Mouse (Mus musculus): ENCODE measurements around the gene Fam117a.

The Fam117a gene

DNA sequence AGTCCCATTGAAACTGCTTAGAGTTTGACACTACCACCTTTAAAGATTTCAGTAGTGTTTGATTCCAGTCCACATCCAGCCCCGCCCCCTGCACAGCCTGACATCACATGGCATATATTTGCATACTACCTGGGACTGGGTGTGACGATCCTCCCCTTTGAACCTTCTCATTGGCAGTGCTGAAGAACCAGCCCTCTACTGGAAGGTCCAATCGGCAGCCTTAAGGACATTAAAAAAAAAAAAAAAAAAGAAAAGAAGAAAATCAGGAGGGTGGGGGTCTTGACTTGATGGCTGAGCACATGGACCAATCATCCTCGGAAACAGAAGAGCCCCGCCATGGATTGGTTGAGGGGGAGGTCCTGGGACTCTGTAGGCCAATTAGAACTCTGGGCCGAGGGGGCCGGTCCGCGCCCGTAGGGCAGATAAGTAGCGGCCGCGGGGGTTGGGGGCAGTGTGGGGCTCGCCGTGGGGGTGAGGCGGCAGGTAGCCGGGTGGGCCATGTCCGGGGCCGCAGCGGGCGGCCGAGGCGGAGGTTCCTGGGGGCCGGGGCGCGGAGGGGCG lies at the start of gene Fam117a:
Gene Fam117a, plus strand, starts transcription at position 451 of the 561 bp plus-strand sequence.
- peak; percentile 90 for DNase-seq (ENCODE audit: low spot score in 2 of 2)

DNA sequence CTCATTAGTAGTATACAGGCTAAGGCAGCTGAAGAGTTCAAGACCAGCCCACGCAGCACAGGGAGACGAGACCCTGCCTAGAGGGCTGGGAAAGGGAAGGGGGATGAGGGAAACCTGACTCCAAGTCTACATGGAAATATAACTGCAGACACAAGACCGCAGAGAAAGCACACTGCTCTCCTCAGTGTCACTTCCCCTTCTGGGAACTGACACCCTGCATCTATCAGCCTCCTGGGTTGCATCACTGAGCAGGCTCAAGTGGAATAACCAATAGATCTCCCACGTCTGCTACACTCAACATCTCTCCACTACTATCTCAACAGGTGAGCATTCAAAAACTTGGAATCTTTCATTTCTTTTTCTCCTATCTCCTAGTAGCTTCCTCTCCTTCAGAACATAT lies 44.8 kb upstream of the Fam117a start:
- DNase-seq (ENCODE audit: low spot score in 2 of 2), result no peak

DNA sequence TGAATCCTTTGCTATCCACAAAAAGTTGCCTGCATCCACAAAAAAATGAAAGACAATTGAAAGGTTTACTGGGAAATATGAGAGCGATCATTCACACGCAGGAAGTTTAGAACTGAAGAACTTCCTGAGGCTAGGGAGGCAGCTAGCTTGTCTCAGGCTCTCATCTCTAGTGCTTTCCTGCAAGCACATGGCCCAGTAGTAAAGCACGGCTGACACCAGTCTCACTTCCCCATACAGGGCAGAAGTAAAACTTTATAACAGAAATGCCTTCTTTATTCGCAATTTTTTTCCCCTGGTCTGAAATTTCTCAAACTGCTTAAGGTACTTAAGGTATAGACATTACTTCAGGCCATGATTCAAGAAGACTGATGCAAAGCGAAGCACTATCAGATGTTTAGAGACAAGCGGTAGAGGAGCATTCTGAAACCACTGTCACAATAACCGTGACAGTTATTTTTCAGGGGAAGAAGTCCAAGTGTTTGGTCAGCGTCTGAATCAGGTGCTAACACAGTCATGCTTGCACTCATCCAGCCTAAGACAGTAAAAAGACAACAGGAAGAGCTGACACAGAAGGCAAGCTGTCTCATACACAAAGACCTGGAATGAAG lies 43.7 kb upstream of the Fam117a start:
- no peak for DNase-seq (ENCODE audit: low spot score in 2 of 2)

DNA sequence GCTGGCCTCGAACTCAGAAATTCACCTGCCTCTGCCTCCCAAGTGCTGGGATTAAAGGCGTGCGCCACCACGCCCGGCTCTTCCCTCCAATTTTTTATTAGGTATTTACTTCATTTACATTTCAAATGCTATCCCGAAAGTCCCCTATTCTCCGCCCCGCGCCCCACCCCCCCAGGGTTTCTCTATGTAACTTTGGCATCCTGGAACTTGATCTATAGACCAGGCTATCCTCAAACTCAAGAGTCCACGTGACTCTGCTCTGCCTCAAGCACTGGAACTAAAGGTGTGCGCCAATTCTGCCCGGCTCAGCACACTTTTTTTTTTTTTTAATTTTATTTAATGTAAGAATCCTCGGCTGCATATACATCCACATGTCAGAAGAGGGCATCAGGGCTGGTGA lies 41.1 kb upstream of the Fam117a start:
- DNase-seq (ENCODE audit: low spot score in 2 of 2), result no peak

DNA sequence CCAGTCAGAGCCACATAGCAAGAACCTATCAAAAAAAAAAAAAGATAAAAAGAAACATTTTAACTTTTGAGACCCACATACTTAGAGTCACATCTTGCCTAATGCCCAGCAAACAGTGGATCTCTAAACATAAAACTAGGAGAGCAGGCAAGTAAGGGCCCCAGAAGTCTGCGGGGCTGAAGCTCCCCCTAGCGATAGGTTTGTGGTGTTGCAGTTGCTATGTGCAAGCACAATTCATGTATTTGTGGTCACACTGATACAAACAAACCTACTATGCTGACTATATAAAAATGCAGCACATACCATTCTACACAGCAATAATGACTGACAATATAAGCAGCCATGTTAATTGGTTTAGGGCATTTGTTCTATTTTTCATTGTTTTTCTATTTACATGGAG lies 38.7 kb upstream of the Fam117a start:
- peak in 1 of 2 experiments; percentile 16 for DNase-seq (ENCODE audit: low spot score in 2 of 2)

DNA sequence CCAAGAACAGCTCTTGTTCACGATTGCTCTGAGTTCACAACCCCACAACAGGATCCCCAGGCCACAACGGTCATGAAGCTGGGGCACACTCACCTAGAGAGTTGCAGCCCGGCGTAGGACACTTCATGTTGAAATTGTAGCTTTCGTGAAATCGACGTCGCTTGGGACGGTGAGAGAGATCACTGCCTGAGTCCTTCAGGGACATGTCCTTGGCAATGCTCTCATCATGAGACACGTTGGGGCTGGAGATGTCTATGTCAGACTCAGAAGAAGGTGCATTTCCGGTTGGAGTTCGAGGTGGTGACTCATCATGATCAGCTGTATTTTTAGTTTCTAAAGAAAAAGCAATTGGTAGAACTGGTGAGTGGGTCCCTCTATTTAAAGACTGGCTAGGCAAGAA lies 36.9 kb upstream of the Fam117a start:
- no peak for DNase-seq (ENCODE audit: low spot score in 2 of 2)

DNA sequence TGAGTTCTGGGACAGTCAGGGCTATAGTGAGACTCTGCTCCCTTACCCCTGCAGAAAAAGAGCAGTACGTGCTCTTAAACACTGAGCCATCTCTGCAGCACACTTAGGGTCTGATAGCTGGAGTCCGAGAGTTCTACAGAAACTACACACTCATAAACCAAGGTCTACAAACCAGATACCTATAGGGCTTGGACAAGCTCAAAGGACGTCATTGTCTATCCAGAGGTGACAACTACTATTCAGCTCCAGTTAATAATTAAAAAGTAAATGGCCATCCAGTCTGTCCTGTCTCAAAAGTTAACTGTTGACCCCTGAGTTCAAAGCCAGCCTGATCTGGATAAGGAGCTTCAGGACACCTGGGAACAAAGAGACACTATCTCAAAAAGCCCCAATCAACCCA lies 35.0 kb upstream of the Fam117a start:
- no peak for DNase-seq (ENCODE audit: low spot score in 2 of 2)

DNA sequence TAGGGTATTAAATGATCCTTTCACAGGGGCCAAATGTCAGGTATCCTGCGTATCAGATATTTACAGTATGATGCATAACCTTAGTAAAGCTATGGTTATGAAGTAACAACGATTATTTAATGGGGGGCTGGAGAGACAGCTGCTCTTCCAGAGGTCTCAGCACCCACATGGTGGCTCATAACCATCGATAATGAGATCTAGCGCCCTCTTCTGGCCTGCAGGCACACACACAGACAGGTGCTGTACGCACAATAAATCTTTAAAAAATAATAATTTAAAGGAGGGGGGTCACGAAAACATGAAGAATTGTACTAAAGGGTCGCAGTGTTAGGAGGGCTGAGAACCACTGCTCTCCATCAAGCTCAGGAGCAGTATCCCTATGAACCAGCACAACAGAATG lies 31.2 kb upstream of the Fam117a start:
- peak in 1 of 2 experiments; percentile 15 for DNase-seq (ENCODE audit: low spot score in 2 of 2)

DNA sequence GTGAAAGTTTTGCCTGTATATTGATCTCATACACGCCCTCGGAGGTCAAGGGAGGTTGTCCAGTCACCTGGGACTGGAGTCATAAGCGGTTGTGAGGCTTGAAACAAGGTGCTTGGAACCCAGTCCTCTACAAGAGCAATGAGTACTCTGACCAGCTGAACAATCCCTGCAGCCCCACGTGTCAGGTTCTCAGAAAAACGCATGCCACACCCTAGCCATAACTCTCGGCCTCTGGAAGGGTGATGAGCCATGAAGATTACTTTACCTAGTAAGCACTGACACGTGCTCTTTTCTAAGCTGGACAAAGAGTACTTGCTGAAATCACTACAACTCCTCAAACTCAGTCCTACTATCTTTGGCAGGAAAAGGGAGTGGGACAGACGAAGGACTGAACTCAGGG lies 29.3 kb upstream of the Fam117a start:
- no peak for DNase-seq (ENCODE audit: low spot score in 2 of 2)

DNA sequence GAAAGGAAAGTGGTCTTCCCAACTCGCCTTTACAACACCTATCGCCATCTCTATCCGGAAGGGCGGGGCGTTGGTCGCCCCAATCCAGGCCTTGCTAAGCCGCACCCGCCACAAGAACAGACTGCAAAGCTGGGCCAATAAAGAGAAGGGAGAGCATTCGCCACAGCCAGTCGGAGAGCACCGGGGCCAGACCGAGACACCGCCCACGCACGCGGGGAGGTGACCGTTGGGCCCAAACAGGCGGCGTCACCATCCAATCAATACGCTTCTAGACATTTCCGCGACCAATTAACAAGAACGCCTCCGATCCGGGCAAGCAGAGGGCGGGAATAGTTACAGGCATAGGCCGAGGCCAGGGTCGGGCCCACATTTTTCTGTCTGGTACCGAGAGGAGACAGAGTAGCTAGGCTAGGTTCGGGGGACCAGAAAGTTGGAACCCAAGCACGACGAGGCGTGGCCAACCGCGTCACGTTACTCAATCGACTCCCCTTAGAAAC lies 27.3 kb upstream of the Fam117a start:
- peak; percentile 95 to 96 for DNase-seq (ENCODE audit: low spot score in 2 of 2)

DNA sequence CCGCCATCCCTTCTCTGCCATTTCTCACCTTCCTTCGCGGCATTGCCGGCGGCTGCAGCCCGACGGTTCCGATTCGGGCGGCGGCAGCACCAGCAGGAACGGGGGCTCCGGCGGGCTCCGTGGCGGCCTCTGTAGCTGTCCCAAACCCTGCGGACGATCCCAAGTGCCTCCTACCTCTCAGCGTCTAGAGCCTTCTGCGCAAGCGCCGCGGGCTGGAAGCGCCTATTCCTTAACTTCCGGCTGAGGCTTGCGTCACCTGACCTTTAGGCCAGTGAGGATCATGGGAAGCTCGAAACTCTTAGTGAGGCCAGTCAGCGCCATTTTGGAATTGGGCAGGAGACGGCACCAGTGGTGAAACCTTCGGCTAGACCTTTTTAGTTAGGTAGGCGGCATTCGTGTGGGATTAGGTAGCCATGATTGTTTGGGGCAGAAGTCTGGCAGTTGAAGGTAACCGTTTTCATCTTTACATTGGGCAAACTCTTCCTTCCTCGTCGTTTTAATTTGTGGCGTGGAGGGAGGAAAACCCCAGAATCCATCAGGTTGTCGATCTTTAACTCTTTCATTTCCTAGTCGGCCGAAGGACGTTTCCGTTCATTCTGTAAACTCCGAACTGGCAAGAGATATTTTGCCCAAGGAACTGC lies 26.7 kb upstream of the Fam117a start, which contains the start of gene Kat7:
Gene Kat7, minus strand, starts transcription at position 240 of the 641 bp plus-strand sequence.
- DNase-seq (ENCODE audit: low spot score in 2 of 2), result peak; percentile 92 to 97

DNA sequence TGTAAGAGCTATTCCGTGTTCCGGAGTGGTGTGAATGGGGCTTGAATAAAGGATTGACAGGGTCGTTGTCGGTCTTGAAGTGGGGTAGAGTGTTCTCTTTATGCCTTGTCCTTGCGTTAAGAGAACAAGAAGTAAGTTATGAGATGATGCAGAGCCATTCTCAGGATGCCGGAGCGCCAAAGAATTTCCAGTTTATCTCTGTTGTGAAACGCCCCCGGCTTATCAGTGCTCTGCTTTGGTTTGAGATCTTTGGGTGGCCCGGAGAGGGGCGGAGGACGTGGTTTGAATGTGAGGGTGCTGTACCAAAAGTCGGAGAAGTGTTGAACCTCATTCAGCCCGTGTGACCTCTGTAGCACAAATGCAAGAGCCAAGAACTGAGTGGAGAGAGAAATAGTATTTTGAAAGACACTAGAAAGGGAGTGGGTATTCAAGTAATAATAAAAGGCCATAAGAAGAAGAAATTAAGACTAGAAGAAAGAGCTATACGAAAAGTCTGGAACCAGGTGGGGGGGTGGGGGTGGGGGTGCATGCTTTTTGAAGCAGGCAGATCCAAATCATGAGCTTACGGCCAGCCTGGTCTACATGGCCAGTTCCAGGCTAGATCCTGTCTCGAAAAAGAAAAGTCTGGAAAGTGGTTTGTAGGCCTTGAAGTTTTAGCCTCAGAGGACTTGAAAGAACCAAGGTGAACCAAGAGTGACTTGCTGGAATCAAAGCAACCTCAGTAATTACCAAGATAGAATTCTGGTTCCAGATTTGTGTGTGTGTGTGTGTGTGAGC lies 26.0 kb upstream of the Fam117a start:
- peak in 1 of 2 experiments; percentile 34 for DNase-seq (ENCODE audit: low spot score in 2 of 2)

DNA sequence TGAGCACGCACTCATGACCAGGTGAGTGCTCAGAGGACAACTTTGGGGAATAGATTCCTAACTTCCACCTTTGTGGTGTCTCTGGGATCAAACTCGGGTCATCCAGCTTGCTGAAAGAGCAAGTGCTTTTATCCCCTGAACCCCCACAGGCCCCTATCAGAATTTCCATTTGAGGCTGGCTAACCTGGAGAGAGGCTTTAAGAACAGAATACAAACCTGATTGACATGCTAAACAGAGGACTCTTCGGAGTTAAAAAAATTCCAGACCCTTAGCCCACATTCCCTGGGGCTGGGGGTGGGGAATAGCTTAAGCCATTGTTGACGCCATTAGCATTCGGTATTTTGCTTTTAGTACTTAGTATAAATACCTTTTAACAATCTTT lies 25.4 kb upstream of the Fam117a start:
- DNase-seq (ENCODE audit: low spot score in 2 of 2), result no peak

DNA sequence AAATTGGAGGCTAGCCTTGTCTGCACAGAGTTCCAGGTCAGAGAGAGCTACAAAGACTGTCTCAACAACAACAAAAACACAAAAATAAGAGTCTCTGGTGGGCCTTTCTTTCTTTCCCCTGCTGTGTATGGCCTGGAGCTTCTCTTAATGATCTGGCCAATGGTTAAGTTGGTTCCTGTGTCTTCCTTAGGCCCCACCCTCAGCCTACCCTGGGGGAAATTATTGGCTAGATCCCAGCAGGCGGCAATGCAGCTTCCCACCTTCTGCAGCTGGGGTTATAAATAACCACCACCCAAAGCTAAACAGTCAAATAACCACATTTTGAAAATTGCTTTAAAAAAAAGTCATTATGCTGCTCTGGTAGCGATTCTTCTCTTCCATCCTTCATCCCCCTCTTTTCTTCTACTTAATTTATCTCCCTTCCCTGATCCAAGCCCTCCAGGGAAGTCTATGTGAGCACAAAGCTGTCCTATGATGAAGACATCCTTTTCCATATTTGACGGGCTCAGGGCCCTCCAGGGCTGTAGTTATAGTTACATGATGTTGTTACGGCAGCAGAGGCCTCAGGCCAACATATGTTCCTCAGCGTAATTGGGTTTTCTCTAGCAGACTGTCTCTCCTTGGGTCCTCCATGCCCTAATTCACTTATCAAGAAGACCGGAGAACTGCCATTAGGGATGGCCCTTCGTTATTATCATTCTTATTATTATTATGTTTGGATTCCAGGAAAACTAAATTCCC lies 21.4 kb upstream of the Fam117a start:
- DNase-seq (ENCODE audit: low spot score in 2 of 2), result no peak

DNA sequence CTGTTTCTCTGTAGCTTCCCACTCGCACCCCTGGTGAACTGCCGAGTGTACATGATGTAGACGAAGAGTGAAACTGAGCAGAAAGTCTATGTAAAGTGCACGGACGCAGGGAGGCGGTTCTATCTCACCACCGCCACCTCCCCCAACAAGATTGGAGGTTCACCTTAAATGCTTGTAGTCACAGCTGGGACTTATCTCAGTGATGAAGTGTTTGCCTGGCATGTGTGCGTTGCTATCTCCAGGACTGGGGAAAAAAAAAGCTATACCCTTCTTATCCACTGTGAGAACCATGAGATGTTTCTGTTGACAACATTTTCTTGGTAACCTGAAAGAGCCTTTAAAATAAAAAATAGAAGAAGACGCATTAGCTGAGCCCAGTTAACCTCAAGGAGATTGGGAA lies 18.7 kb upstream of the Fam117a start:
- DNase-seq (ENCODE audit: low spot score in 2 of 2), result no peak

DNA sequence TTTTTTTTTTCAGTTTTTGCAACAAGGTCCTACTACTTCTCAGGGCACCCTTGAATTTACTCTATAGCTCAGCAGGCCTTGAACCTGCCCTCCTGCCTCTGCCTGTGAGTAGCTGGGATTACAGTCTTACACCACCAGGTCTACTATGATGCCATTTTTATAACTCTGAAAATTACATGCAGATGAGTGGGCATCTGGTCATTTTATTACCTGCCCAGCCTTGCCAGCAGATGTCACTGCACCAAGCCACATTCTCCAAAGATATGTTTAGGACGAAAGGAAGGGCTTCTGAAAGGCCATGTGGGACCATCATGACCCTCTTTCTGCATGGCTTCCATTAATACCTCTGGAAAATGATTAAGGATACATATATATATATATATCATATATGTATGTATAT lies 17.3 kb upstream of the Fam117a start:
- no peak for DNase-seq (ENCODE audit: low spot score in 2 of 2)

DNA sequence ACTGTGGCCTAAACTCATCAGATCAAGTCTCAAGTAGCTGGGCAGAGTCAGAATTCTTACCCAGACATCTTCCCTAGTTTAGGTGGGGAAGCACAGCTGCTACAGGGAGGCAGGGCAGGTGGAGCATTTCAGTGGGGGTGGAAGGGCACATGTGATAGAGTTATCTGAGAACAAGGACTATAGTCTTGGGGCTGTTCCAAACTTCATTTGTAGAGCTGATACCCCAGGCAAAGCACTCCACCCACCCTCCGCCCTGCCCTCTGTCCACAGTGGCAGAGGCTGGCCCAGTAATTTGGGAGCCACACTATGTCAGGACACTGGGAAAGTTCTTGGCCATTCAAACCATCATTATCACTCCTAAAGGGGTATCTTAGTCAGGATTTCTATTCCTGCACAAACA lies 16.8 kb upstream of the Fam117a start:
- no peak for DNase-seq (ENCODE audit: low spot score in 2 of 2)

DNA sequence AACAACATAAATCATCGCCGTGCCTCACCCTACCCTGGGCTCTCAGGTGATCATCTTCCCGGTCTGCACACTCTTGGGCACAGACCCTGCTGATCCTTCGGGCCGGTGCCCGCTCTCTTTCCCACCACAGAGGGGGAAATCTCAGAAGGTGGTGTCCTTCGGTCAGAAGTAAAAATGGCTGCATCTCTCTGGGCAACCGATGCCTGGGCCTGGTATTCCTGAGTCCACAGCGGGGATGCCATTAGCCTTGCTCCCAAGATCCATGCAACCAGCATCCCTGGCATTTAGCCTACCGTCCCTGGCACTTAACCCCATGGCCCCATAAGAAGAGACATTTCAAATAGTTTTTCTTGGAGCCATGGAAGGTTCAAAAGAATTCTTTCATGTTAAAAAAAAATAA lies 12.6 kb upstream of the Fam117a start:
- no peak for DNase-seq (ENCODE audit: low spot score in 2 of 2)

DNA sequence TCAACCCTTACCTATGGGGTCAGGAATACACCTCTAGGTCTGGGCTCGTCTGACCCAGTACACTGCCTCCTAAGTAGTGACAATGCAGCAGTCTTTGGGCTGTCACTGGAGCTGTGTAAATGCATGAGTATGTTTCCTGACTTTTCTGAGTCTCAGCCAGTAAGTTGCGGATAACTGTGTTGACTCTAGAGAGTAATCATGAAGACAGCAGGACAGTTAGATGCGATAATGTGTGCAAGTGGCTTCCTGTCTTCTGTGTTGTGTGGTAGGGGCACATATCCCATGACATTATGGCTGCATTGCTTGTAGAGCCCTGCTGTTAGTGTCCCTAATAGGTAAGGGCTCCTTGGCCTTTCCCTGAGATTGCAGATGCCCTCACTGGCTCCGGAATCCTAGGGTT lies 11.0 kb upstream of the Fam117a start:
- DNase-seq (ENCODE audit: low spot score in 2 of 2), result no peak

DNA sequence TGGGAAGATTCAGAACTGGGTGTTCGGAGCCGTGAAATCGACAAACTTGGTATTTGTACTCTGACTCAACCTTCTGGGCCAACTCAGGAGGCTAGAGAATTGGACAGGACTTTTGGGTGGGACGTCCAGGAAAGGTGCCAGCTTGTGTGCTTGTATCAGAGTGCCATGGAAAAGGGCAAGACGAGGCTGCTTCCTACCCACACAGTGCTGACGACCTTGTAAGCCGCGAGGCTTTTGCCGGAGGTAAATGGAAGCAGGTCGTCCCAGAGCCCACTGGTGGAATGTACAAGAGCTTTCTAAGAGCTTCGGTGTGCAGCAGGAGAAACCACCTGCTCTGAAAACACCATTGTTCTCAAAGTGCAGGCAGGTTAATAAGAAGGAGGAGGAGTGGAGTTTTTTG lies 10.6 kb upstream of the Fam117a start:
- DNase-seq (ENCODE audit: low spot score in 2 of 2), result no peak

DNA sequence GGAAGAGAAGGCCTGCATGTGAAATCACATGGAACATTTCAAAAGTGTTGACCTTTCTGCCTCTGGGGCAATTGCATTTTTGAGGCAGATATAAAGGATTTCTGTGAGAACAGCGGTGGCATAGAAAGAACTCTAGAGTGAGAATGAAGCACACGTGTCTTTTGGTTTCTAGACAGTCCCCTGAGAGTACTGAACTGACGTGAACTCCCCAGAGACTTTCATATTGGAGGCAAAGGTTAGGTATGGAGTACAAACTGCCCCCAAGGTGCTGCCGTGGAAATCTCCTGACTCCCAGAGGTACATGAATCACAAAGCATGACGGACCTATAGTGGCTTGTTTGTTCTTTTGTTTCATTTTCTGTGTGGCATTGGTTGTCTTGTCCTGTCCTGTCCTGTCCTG lies 8.2 kb upstream of the Fam117a start:
- DNase-seq (ENCODE audit: low spot score in 2 of 2), result no peak

DNA sequence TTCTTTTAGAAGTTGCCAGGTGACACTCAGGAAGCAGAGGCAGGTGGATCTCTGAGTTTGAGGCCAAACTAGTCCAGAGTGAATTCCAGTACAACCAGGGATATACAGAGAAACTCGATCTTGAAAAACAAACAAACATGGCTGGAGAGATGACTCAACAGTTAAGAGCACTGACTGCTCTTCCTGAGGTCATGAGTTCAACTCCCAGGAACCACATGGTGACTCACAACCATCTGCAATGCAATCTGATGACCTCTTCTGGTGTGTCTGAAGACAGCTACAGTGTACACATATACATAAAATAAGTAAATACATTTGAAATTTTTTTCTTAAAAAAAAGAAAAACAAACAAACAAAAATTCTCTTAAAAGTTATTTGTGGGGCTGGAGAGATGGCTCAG lies 6.2 kb upstream of the Fam117a start:
- no peak for DNase-seq (ENCODE audit: low spot score in 2 of 2)

Measured in thymus, postnatal 10 days (tissue).